Mouse (Mus musculus) MEL (cell line): ENCODE data around the gene Slc16a10. TPM values are rescaled to one million over a fixed set of nuclear protein-coding genes. Genes with fewer than 3 reads are reported as not detected.

Experiments
- DNase-seq: peaks from one replicate; pipeline ENCODE4 v3.0.0; 2011; ENCODE audit warnings: low read depth, low spot score
- H3K27ac ChIP-seq: 2 replicates; pipeline ENCODE4 v1.5.1; 2012; ENCODE audit warnings: low read depth, mild to moderate bottlenecking, control low read depth, low read length, moderate library complexity; ENCODE audit not compliant: control insufficient read depth
- H3K27me3 ChIP-seq, 2 experiments: fragments of 150-350 bp in 1 of 2; sonication (generic) in 1 of 2; 2 replicates each; pipeline ENCODE4 v1.6.1; 2012; ENCODE audit warnings: low read length in 2 of 2, mild to moderate bottlenecking in 2 of 2, improper control_type of control experiment in 1 of 2, moderate library complexity in 1 of 2; ENCODE audit not compliant: insufficient read depth in 2 of 2, control insufficient read depth in 1 of 2
- H3K36me3 ChIP-seq, 2 experiments: 2 replicates each; pipeline ENCODE4 v1.6.1; 2012 to 2014; ENCODE audit warnings: low read length in 2 of 2, improper control_type of control experiment in 1 of 2, inconsistent platforms in 1 of 2, mild to moderate bottlenecking in 1 of 2; ENCODE audit not compliant: insufficient read depth in 2 of 2, control insufficient read depth in 1 of 2
- H3K4me1 ChIP-seq, 2 experiments: fragments of 150-350 bp in 1 of 2; sonication (generic) in 1 of 2; 2 replicates each; pipeline ENCODE4 v1.6.1; 2012; ENCODE audit warnings: low read length in 2 of 2, improper control_type of control experiment in 1 of 2, mild to moderate bottlenecking in 1 of 2; ENCODE audit not compliant: insufficient read depth in 2 of 2, control insufficient read depth in 1 of 2
- H3K4me3 ChIP-seq, 2 experiments: fragments of 150-350 bp in 1 of 2; sonication (generic) in 1 of 2; 2 replicates each; pipeline ENCODE4 v1.5.1; 2012; ENCODE audit warnings: low read depth in 2 of 2, low read length in 2 of 2, mild to moderate bottlenecking in 2 of 2, moderate library complexity in 2 of 2, control low read depth in 1 of 2, improper control_type of control experiment in 1 of 2; ENCODE audit not compliant: control insufficient read depth in 1 of 2, insufficient read depth in 1 of 2
- H3K79me2 ChIP-seq: 2 replicates; pipeline ENCODE4 v1.6.1; 2012; ENCODE audit warnings: mild to moderate bottlenecking, low read length, moderate library complexity; ENCODE audit not compliant: control insufficient read depth, poor library complexity, insufficient read depth
- H3K9ac ChIP-seq: 2 replicates; pipeline ENCODE4 v1.6.1; 2012; ENCODE audit warnings: low read depth, mild to moderate bottlenecking, control low read depth, low read length, moderate library complexity; ENCODE audit not compliant: control insufficient read depth, poor library complexity, severe bottlenecking
- H3K9me3 ChIP-seq: fragments of 150-350 bp; sonication (generic); replicated peaks from 2 replicates; pipeline ENCODE4 v1.6.1; 2012; ENCODE audit warnings: mild to moderate bottlenecking, low read length, improper control_type of control experiment, moderate library complexity; ENCODE audit not compliant: insufficient read depth
- BHLHE40 ChIP-seq: IDR thresholded peaks from 2 replicates; pipeline ENCODE4 v1.6.1; 2012; ENCODE audit warnings: low read depth, mild to moderate bottlenecking, inconsistent platforms, low read length, improper control_type of control experiment, borderline replicate concordance
- CHD2 ChIP-seq: IDR thresholded peaks from 2 replicates; pipeline ENCODE4 v1.6.1; 2011; ENCODE audit warnings: low read length, improper control_type of control experiment
- CTCF ChIP-seq, 3 experiments: IDR thresholded peaks in 2 of 3; conservative IDR thresholded peaks in 1 of 3; 2 replicates each; pipeline ENCODE4 v1.5.1; 2011 to 2012; ENCODE audit warnings: low read length in 3 of 3, low read depth in 2 of 3, mild to moderate bottlenecking in 2 of 3, improper control_type of control experiment in 1 of 3, inconsistent platforms in 1 of 3, mixed read lengths in 1 of 3, moderate library complexity in 1 of 3; ENCODE audit not compliant: control insufficient read depth in 1 of 3, insufficient read depth in 1 of 3, poor library complexity in 1 of 3, severe bottlenecking in 1 of 3
- E2F4 ChIP-seq: IDR thresholded peaks from 2 replicates; pipeline ENCODE4 v1.6.1; 2011; ENCODE audit warnings: low read depth, low read length, improper control_type of control experiment, borderline replicate concordance
- EP300 ChIP-seq, 2 experiments: IDR thresholded peaks; 2 replicates each; pipeline ENCODE4 v1.6.1; 2011; ENCODE audit warnings: improper control_type of control experiment in 2 of 2, low read length in 2 of 2, low read depth in 1 of 2, mild to moderate bottlenecking in 1 of 2
- ETS1 ChIP-seq: IDR thresholded peaks from 2 replicates; pipeline ENCODE4 v1.6.1; 2012; ENCODE audit warnings: low read depth, mild to moderate bottlenecking, inconsistent platforms, low read length, improper control_type of control experiment, moderate library complexity
- GABPA ChIP-seq: IDR thresholded peaks from 2 replicates; pipeline ENCODE4 v1.6.1; 2012; ENCODE audit warnings: low read depth, mild to moderate bottlenecking, inconsistent platforms, low read length, improper control_type of control experiment, moderate library complexity
- GATA1 ChIP-seq: IDR thresholded peaks from 2 replicates; pipeline ENCODE4 v1.6.1; 2011; ENCODE audit warnings: low read depth, low read length, improper control_type of control experiment
- HCFC1 ChIP-seq: IDR thresholded peaks from 2 replicates; pipeline ENCODE4 v1.6.1; 2012; ENCODE audit warnings: low read depth, mild to moderate bottlenecking, inconsistent platforms, low read length, improper control_type of control experiment, moderate library complexity
- JUND ChIP-seq: IDR thresholded peaks from 2 replicates; pipeline ENCODE4 v1.6.1; 2011; ENCODE audit warnings: low read depth, mild to moderate bottlenecking, improper control_type of control experiment, low read length
- MAFK ChIP-seq: IDR thresholded peaks from 2 replicates; pipeline ENCODE4 v1.6.1; 2011; ENCODE audit warnings: low read depth, mild to moderate bottlenecking, low read length, improper control_type of control experiment, borderline replicate concordance
- MAX ChIP-seq: IDR thresholded peaks from 2 replicates; pipeline ENCODE4 v1.6.1; 2011; ENCODE audit warnings: low read length, improper control_type of control experiment
- MEF2A ChIP-seq: IDR thresholded peaks from 2 replicates; pipeline ENCODE4 v1.6.1; 2014; ENCODE audit warnings: low read depth, mild to moderate bottlenecking, inconsistent platforms, low read length, improper control_type of control experiment; ENCODE audit not compliant: poor library complexity, insufficient replicate concordance, severe bottlenecking; ENCODE audit errors: extremely low read depth
- MXI1 ChIP-seq: IDR thresholded peaks from 2 replicates; pipeline ENCODE4 v1.6.1; 2011; ENCODE audit warnings: mild to moderate bottlenecking, low read depth, low read length, improper control_type of control experiment
- MYB ChIP-seq: IDR thresholded peaks from 2 replicates; pipeline ENCODE4 v1.6.1; 2011; ENCODE audit warnings: mild to moderate bottlenecking, low read depth, low read length, improper control_type of control experiment
- NELFE ChIP-seq: IDR thresholded peaks from 2 replicates; pipeline ENCODE4 v1.6.1; 2011; ENCODE audit warnings: low read depth, low read length, improper control_type of control experiment
- POLR2A ChIP-seq, 2 experiments: IDR thresholded peaks; 2 replicates each; pipeline ENCODE4 v1.6.1; 2011 to 2012; ENCODE audit warnings: low read length in 2 of 2, mild to moderate bottlenecking in 2 of 2, control low read depth in 1 of 2, improper control_type of control experiment in 1 of 2, low read depth in 1 of 2, moderate library complexity in 1 of 2; ENCODE audit not compliant: control insufficient read depth in 1 of 2, insufficient read depth in 1 of 2, poor library complexity in 1 of 2
- POLR2AphosphoS2 ChIP-seq: IDR thresholded peaks from 2 replicates; pipeline ENCODE4 v1.6.1; 2011; ENCODE audit warnings: low read length, improper control_type of control experiment
- POLR2AphosphoS5 ChIP-seq: IDR thresholded peaks from 2 replicates; pipeline ENCODE4 v1.6.1; 2012; ENCODE audit warnings: low read depth, borderline replicate concordance, mild to moderate bottlenecking, inconsistent platforms, low read length, moderate library complexity, mixed read lengths
- RAD21 ChIP-seq: IDR thresholded peaks from 2 replicates; pipeline ENCODE4 v1.6.1; 2011; ENCODE audit warnings: mild to moderate bottlenecking, low read depth, low read length, improper control_type of control experiment
- RCOR1 ChIP-seq: IDR thresholded peaks from 2 replicates; pipeline ENCODE4 v1.6.1; 2012; ENCODE audit warnings: low read depth, mild to moderate bottlenecking, inconsistent platforms, low read length, improper control_type of control experiment
- SIN3A ChIP-seq: IDR thresholded peaks from 2 replicates; pipeline ENCODE4 v1.6.1; 2012; ENCODE audit warnings: low read length, improper control_type of control experiment, inconsistent platforms
- SMC3 ChIP-seq: IDR thresholded peaks from 2 replicates; pipeline ENCODE4 v1.6.1; 2011; ENCODE audit warnings: low read depth, low read length, improper control_type of control experiment
- TAL1 ChIP-seq: IDR thresholded peaks from 2 replicates; pipeline ENCODE4 v1.6.1; 2012; ENCODE audit warnings: mild to moderate bottlenecking, inconsistent platforms, low read length, moderate library complexity, mixed read lengths
- TBP ChIP-seq: IDR thresholded peaks from 2 replicates; pipeline ENCODE4 v1.8.0; 2011; ENCODE audit warnings: low read depth, low read length, improper control_type of control experiment
- TCF12 ChIP-seq: IDR thresholded peaks from 2 replicates; pipeline ENCODE4 v1.6.1; 2014; ENCODE audit warnings: low read depth, mild to moderate bottlenecking, inconsistent platforms, low read length, improper control_type of control experiment, moderate library complexity
- USF1 ChIP-seq: IDR thresholded peaks from 2 replicates; pipeline ENCODE4 v1.6.1; 2014; ENCODE audit warnings: low read depth, mild to moderate bottlenecking, inconsistent platforms, low read length, improper control_type of control experiment, moderate library complexity
- USF2 ChIP-seq, 2 experiments: IDR thresholded peaks; 2 replicates each; pipeline ENCODE4 v1.6.1; 2011 to 2012; ENCODE audit warnings: improper control_type of control experiment in 2 of 2, low read length in 2 of 2, borderline replicate concordance in 1 of 2, inconsistent platforms in 1 of 2, low read depth in 1 of 2, mild to moderate bottlenecking in 1 of 2; ENCODE audit not compliant: insufficient read depth in 1 of 2
- ZC3H11A ChIP-seq: IDR thresholded peaks from 2 replicates; pipeline ENCODE4 v1.6.1; 2012; ENCODE audit warnings: low read depth, mild to moderate bottlenecking, inconsistent platforms, low read length, improper control_type of control experiment
- ZKSCAN1 ChIP-seq: IDR thresholded peaks from 2 replicates; pipeline ENCODE4 v1.6.1; 2012; ENCODE audit warnings: low read depth, mild to moderate bottlenecking, inconsistent platforms, low read length, improper control_type of control experiment, moderate library complexity
- polyA plus RNA-seq, 2 experiments: library from polyadenylated mRNA; stranded (reverse) in 1 of 2; unstranded in 1 of 2; fragments of >175 nt in 1 of 2; fragments of >200 nt in 1 of 2; gene quantifications; 2 replicates each; pipeline versions ENCODE4 v1.2.1 to v1.2.4; 2012; ENCODE audit warnings: low replicate concordance in 2 of 2, low read depth in 1 of 2; ENCODE audit not compliant: insufficient read length in 2 of 2, insufficient read depth in 1 of 2, missing spikeins in 1 of 2
- total RNA-seq: library from RNA; depleted of rRNA; stranded (reverse); fragments of 300-350 nt; gene quantifications from 2 replicates; pipeline ENCODE4 v1.2.3, GENCODE M21; 2012

The Slc16a10 gene
- total and polyA plus RNA-seq, 3 experiments: 13.2 to 17.9 TPM; not detected in 1

DNA sequence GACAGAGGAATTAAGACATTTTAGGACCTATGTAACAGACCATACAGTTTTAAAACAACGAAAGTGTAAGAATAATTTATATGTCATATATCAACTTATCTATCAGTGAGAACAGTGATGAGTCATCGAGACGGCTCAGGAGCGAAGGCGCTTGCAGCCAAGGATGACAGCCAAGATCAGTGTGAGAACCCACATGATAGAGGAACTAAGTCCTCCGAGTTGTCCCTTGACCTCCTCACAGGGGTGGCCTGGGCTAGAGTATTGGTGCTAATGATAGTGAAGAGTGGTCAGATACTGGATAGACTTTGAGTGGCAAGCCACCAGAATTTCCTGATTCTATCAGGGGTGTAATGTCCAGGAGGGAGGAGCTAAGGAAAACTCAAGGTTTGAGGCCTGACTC, 68.5 kb downstream of the Slc16a10 start:
- H3K9ac ChIP-seq: no peak overlapping the region; the same call in 1 of the 2 replicates
- H3K4me1 ChIP-seq: peaks cover 6% of the 10 kb centered on the region in 2 experiments
- peak overlapping the region; percentile 12 for H3K27ac ChIP-seq
- no peaks in the 10 kb centered on the region for H3K27me3 ChIP-seq
- peaks cover 0 to 11% of the 10 kb centered on the region in 2 experiments; a peak in 3 of 4 replicates for H3K36me3 ChIP-seq
- H3K79me2 ChIP-seq: no peaks in the 10 kb centered on the region
- TF ChIP-seq TBP (no peak), ETS1 (peak; percentile 91), GABPA (no peak), E2F4 (no peak), EP300 (IDR thresholded peaks at IDR 0.05; ENCODE audit: low read depth in 1 of 2, low read length in 2 of 2) (peak; percentile 61 to 90), TAL1 (no peak), JUND (peak; percentile 95), ZKSCAN1 (no peak), MAFK (0 out of 2 replicates have a peak, but pooled peaks have one; percentile 20), BHLHE40 (no peak), ZC3H11A (no peak), MAX (no peak), NELFE (no peak), MYB (no peak), GATA1 (peak; percentile 83), POLR2AphosphoS2 (no peak), CHD2 (no peak), RCOR1 (0 out of 2 replicates have a peak, but pooled peaks have one; percentile 45), MXI1 (peak; percentile 54), POLR2A (IDR thresholded peaks at IDR 0.05; ENCODE audit: control insufficient read depth in 1 of 2, insufficient read depth in 1 of 2, low read depth in 1 of 2, low read length in 2 of 2, poor library complexity in 1 of 2) (no peak), USF2 (IDR thresholded peaks at IDR 0.05; ENCODE audit: borderline replicate concordance in 1 of 2, insufficient read depth in 1 of 2, low read depth in 1 of 2, low read length in 2 of 2) (no peak), SMC3 (no peak), TCF12 (peak; percentile 40; the same call in 1 of the 2 replicates), RAD21 (no peak), POLR2AphosphoS5 (no peak), CTCF (IDR thresholded peaks at IDR 0.05 in 2 of 3, conservative IDR thresholded peaks at IDR 0.05 in 1 of 3; ENCODE audit: control insufficient read depth in 1 of 3, insufficient read depth in 1 of 3, low read depth in 2 of 3, low read length in 3 of 3, poor library complexity in 1 of 3, severe bottlenecking in 1 of 3) (no peak), USF1 (no peak), HCFC1 (no peak), MEF2A (no peak), SIN3A (peak; percentile 58)
- H3K4me3 ChIP-seq: no peak overlapping the region
- DNase-seq: peak; percentile 91
- no peaks in the 10 kb centered on the region for H3K9me3 ChIP-seq
